ENCODE assay signal across 21 mouse cellular contexts in the genomic region with DNA sequence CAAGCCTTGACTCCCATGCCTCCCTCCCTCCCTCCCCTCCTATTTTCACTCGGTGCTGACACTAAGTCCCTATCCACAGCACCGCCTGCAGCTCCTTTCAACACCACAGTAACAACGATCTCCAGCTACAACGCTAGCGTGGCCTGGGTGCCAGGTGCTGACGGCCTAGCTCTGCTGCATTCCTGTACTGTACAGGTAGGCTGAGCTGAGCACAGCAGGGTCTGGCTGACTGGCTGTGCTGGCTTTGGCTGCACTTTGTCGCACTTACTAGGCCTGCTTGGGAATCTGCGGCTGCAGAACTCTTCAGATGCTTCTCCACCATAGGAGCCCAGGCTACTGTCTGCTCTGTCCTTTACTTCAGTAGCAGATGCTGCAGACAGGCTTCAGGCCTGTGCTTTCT. TPM values are rescaled to one million over a fixed set of nuclear protein-coding genes. Genes with fewer than 3 reads are reported as not detected.
DNase-seq lines count a peak whose midpoint lies in the region; ATAC-seq and TF ChIP-seq lines count a peak whose summit lies in the region.
"Had no signal": no experiment of that assay in that cellular context is flagged by ENCODE, and none has a peak within 500 bp of the region (broad histone marks: within the 10 kb centered on the region; RNA-seq: fewer than 3 reads in every experiment).

No protein-coding gene starts in this region.

- no peak overlapping the region for H3K27ac ChIP-seq in embryonic facial prominence, embryonic 12.5 days
- no peak overlapping the region for H3K27ac ChIP-seq in embryonic facial prominence, embryonic 10.5 days (replicated peaks)
- no peak overlapping the region for H3K27ac ChIP-seq in embryonic facial prominence, embryonic 13.5 days
- no peak overlapping the region for H3K27ac ChIP-seq in limb, embryonic 12.5 days
- no peak overlapping the region for H3K27ac ChIP-seq in intestine, postnatal 0 days (ENCODE audit: low read depth, low read length)
- H3K27ac ChIP-seq: forebrain, embryonic 13.5 days; heart, embryonic 10.5 days; liver, embryonic 15.5 days had no signal

- no peak for TF ChIP-seq CTCF in intestine, postnatal 0 days (IDR thresholded peaks at IDR 0.05; ENCODE audit: low read depth)

- no peak overlapping the region for H3K4me2 ChIP-seq in embryonic facial prominence, embryonic 12.5 days (replicated peaks)
- H3K4me2 ChIP-seq in embryonic facial prominence, embryonic 13.5 days = no peak overlapping the region
- H3K4me2 ChIP-seq in limb, embryonic 12.5 days = no peak overlapping the region
- no peak overlapping the region for H3K4me2 ChIP-seq in intestine, postnatal 0 days (replicated peaks; ENCODE audit: low read depth)
- H3K4me2 ChIP-seq: forebrain, embryonic 13.5 days; liver, embryonic 15.5 days had no signal

- H3K27me3 ChIP-seq in embryonic facial prominence, embryonic 12.5 days = 0 out of 2 replicates have a peak, but pooled peaks cover 2% of the 10 kb centered on the region
- H3K27me3 ChIP-seq in embryonic facial prominence, embryonic 10.5 days (replicated peaks; ENCODE audit: low read depth, poor library complexity, severe bottlenecking) = peaks cover 48% of the 10 kb centered on the region
- H3K27me3 ChIP-seq in megakaryocyte, embryonic 14.5 days (replicated peaks) = peaks cover 92% of the 10 kb centered on the region
- H3K27me3 ChIP-seq in embryonic facial prominence, embryonic 13.5 days = no peaks in the 10 kb centered on the region
- no peaks in the 10 kb centered on the region for H3K27me3 ChIP-seq in limb, embryonic 12.5 days
- no peaks in the 10 kb centered on the region for H3K27me3 ChIP-seq in intestine, postnatal 0 days (replicated peaks; ENCODE audit: control insufficient read depth, insufficient read depth, low read length)
- H3K27me3 ChIP-seq: forebrain, embryonic 13.5 days had no signal

- H3K4me1 ChIP-seq in embryonic facial prominence, embryonic 12.5 days = peaks cover 21% of the 10 kb centered on the region
- H3K4me1 ChIP-seq in embryonic facial prominence, embryonic 10.5 days = peaks cover 83% of the 10 kb centered on the region
- H3K4me1 ChIP-seq in megakaryocyte, embryonic 14.5 days = peaks cover 17% of the 10 kb centered on the region
- peaks cover 46% of the 10 kb centered on the region for H3K4me1 ChIP-seq in embryonic facial prominence, embryonic 13.5 days
- peaks cover 51% of the 10 kb centered on the region for H3K4me1 ChIP-seq in limb, embryonic 12.5 days (replicated peaks)
- H3K4me1 ChIP-seq in intestine, postnatal 0 days (replicated peaks; ENCODE audit: control insufficient read depth, insufficient read depth, low read length) = no peaks in the 10 kb centered on the region

- ATAC-seq in embryonic facial prominence, embryonic 12.5 days (ENCODE audit: insufficient number of reproducible peaks, insufficient read depth, low FRiP score, low TSS enrichment) = no peak
- ATAC-seq in megakaryocyte, adult 5-6 weeks (ENCODE audit: poor library complexity, severe bottlenecking) = no peak
- ATAC-seq in embryonic facial prominence, embryonic 13.5 days (ENCODE audit: insufficient number of reproducible peaks, insufficient read depth, low FRiP score, low TSS enrichment, low read depth) = no peak
- no peak for ATAC-seq in limb, embryonic 12.5 days (ENCODE audit: insufficient number of reproducible peaks, insufficient read depth, low FRiP score, low TSS enrichment, low read depth)
- no peak for ATAC-seq in intestine, postnatal 0 days
- ATAC-seq: forebrain, embryonic 13.5 days; lung, postnatal 0 days had no signal

- H3K9me3 ChIP-seq in embryonic facial prominence, embryonic 12.5 days = no peaks in the 10 kb centered on the region
- no peaks in the 10 kb centered on the region for H3K9me3 ChIP-seq in embryonic facial prominence, embryonic 10.5 days
- no peaks in the 10 kb centered on the region for H3K9me3 ChIP-seq in megakaryocyte, embryonic 14.5 days
- no peaks in the 10 kb centered on the region for H3K9me3 ChIP-seq in embryonic facial prominence, embryonic 13.5 days
- H3K9me3 ChIP-seq in limb, embryonic 12.5 days = no peaks in the 10 kb centered on the region
- no peaks in the 10 kb centered on the region for H3K9me3 ChIP-seq in intestine, postnatal 0 days (ENCODE audit: control insufficient read depth)
- H3K9me3 ChIP-seq: forebrain, embryonic 13.5 days; heart, embryonic 10.5 days; liver, embryonic 15.5 days had no signal

- no peak overlapping the region for H3K4me3 ChIP-seq in embryonic facial prominence, embryonic 12.5 days
- no peak overlapping the region for H3K4me3 ChIP-seq in embryonic facial prominence, embryonic 10.5 days
- peak overlapping the region; percentile 44 for H3K4me3 ChIP-seq in megakaryocyte, embryonic 14.5 days (replicated peaks)
- no peak overlapping the region for H3K4me3 ChIP-seq in embryonic facial prominence, embryonic 13.5 days
- no peak overlapping the region for H3K4me3 ChIP-seq in limb, embryonic 12.5 days (replicated peaks)
- no peak overlapping the region for H3K4me3 ChIP-seq in intestine, postnatal 0 days (ENCODE audit: low read depth, low read length)
- H3K4me3 ChIP-seq: forebrain, embryonic 13.5 days; heart, embryonic 10.5 days; liver, embryonic 15.5 days; myocyte had no signal

- DNase-seq in embryonic facial prominence, embryonic 10.5 days (ENCODE audit: low spot score) = no peak
- DNase-seq: adrenal gland, postnatal 25 days; gastrocnemius, postnatal 36 days; heart, postnatal 10 days; kidney, postnatal 4 days; layer of hippocampus, postnatal 36 days; right cerebral cortex, adult 18-20 months; thymus, adult 2 months had no signal

- peaks cover 35% of the 10 kb centered on the region for H3K36me3 ChIP-seq in embryonic facial prominence, embryonic 12.5 days
- H3K36me3 ChIP-seq in embryonic facial prominence, embryonic 10.5 days (replicated peaks) = peaks cover 70% of the 10 kb centered on the region
- H3K36me3 ChIP-seq in megakaryocyte, embryonic 14.5 days (replicated peaks; ENCODE audit: low read length) = no peaks in the 10 kb centered on the region
- peaks cover 61% of the 10 kb centered on the region for H3K36me3 ChIP-seq in embryonic facial prominence, embryonic 13.5 days
- peaks cover 71% of the 10 kb centered on the region for H3K36me3 ChIP-seq in limb, embryonic 12.5 days
- H3K36me3 ChIP-seq in intestine, postnatal 0 days (ENCODE audit: control insufficient read depth, insufficient read depth) = peaks cover 12% of the 10 kb centered on the region; the same call in 1 of the 2 replicates
- H3K36me3 ChIP-seq: liver, embryonic 15.5 days had no signal

- peak overlapping the region; percentile 11; the same call in 1 of the 2 replicates for H3K9ac ChIP-seq in embryonic facial prominence, embryonic 12.5 days
- H3K9ac ChIP-seq in embryonic facial prominence, embryonic 13.5 days = peak overlapping the region; percentile 40; the same call in 1 of the 2 replicates
- 0 out of 2 replicates have a peak overlapping the region, but pooled peaks have one; percentile 12 for H3K9ac ChIP-seq in limb, embryonic 12.5 days (replicated peaks)
- no peak overlapping the region for H3K9ac ChIP-seq in intestine, postnatal 0 days (ENCODE audit: low read depth, low read length)
- H3K9ac ChIP-seq: forebrain, embryonic 13.5 days; liver, embryonic 15.5 days had no signal

- 47% methylated on average over 8 of the region's 8 CpGs for whole genome bisulfite sequencing in embryonic facial prominence, embryonic 12.5 days
- 39% methylated on average over 8 of the region's 8 CpGs for WGBS in embryonic facial prominence, embryonic 10.5 days
- 48% methylated on average over 8 of the region's 8 CpGs for WGBS in embryonic facial prominence, embryonic 13.5 days
- 53% methylated on average over 8 of the region's 8 CpGs for WGBS in limb, embryonic 12.5 days
- WGBS in intestine, postnatal 0 days = 72% methylated on average over 8 of the region's 8 CpGs

RNA-seq across cellular contexts. Expression of a gene that starts 8.0 kb away (rescaled TPM):
- 29.9 and 30.9 TPM in 2 replicates for polyA plus RNA-seq in embryonic facial prominence, embryonic 12.5 days (2016; fragmentation: Nextera tagmentation; extraction: Ambion mirVana)
- 19.3 and 22.5 TPM in 2 replicates for polyA plus RNA-seq in embryonic facial prominence, embryonic 10.5 days (2016; fragmentation: Nextera tagmentation; extraction: Ambion mirVana)
- 0.64 TPM in 1 of 2 replicates, not detected in the other for polyA plus RNA-seq in megakaryocyte, embryonic 14.5 days (2012; ENCODE audit: insufficient read depth, low replicate concordance)
- not detected in 2 replicates for total RNA-seq in megakaryocyte, adult 5-6 weeks (2015)
- total RNA-seq in megakaryocyte, adult 5-6 weeks (2017) = 0.33 TPM in 1 of 2 replicates, not detected in the other
- 27.3 and 28.5 TPM in 2 replicates for polyA plus RNA-seq in embryonic facial prominence, embryonic 13.5 days (2015; fragmentation: Nextera tagmentation; extraction: Ambion mirVana)
- polyA plus RNA-seq in limb, embryonic 12.5 days (2016; fragmentation: Nextera tagmentation; extraction: Ambion mirVana) = 34.6 and 37.8 TPM in 2 replicates
- 4.5 and 5.6 TPM in 2 replicates for polyA plus RNA-seq in intestine, postnatal 0 days (2015; fragmentation: Nextera tagmentation; extraction: Ambion mirVana)
- total RNA-seq: megakaryocyte progenitor cell, adult 5-6 weeks had no signal

RNA-seq across cellular contexts. Expression of a gene that starts 18.2 kb away (rescaled TPM):
- 34.7 and 35.6 TPM in 2 replicates for polyA plus RNA-seq in embryonic facial prominence, embryonic 12.5 days (2016; fragmentation: Nextera tagmentation; extraction: Ambion mirVana)
- polyA plus RNA-seq in embryonic facial prominence, embryonic 10.5 days (2016; fragmentation: Nextera tagmentation; extraction: Ambion mirVana) = 40.6 and 41.1 TPM in 2 replicates
- 8.7 and 9.1 TPM in 2 replicates for polyA plus RNA-seq in megakaryocyte, embryonic 14.5 days (2012; ENCODE audit: insufficient read depth, low replicate concordance)
- total RNA-seq in megakaryocyte, adult 5-6 weeks (2015) = 2.9 and 3.9 TPM in 2 replicates
- total RNA-seq in megakaryocyte, adult 5-6 weeks (2017) = 5.0 and 6.4 TPM in 2 replicates
- polyA plus RNA-seq in embryonic facial prominence, embryonic 13.5 days (2015; fragmentation: Nextera tagmentation; extraction: Ambion mirVana) = 31.5 and 31.9 TPM in 2 replicates
- polyA plus RNA-seq in limb, embryonic 12.5 days (2016; fragmentation: Nextera tagmentation; extraction: Ambion mirVana) = 35.7 and 36.9 TPM in 2 replicates
- polyA plus RNA-seq in intestine, postnatal 0 days (2015; fragmentation: Nextera tagmentation; extraction: Ambion mirVana) = 8.2 and 10.7 TPM in 2 replicates

RNA-seq across cellular contexts. Expression of a gene that starts 45.3 kb away (rescaled TPM):
- polyA plus RNA-seq in embryonic facial prominence, embryonic 12.5 days (2016; fragmentation: Nextera tagmentation; extraction: Ambion mirVana) = not detected in 2 replicates
- not detected in 2 replicates for polyA plus RNA-seq in embryonic facial prominence, embryonic 10.5 days (2016; fragmentation: Nextera tagmentation; extraction: Ambion mirVana)
- polyA plus RNA-seq in megakaryocyte, embryonic 14.5 days (2012; ENCODE audit: insufficient read depth, low replicate concordance) = 0.25 TPM in 1 of 2 replicates, not detected in the other
- not detected in 2 replicates for total RNA-seq in megakaryocyte, adult 5-6 weeks (2015)
- total RNA-seq in megakaryocyte, adult 5-6 weeks (2017) = not detected in 2 replicates
- 0.18 TPM in 1 of 2 replicates, not detected in the other for polyA plus RNA-seq in embryonic facial prominence, embryonic 13.5 days (2015; fragmentation: Nextera tagmentation; extraction: Ambion mirVana)
- polyA plus RNA-seq in limb, embryonic 12.5 days (2016; fragmentation: Nextera tagmentation; extraction: Ambion mirVana) = not detected in 2 replicates
- polyA plus RNA-seq in intestine, postnatal 0 days (2015; fragmentation: Nextera tagmentation; extraction: Ambion mirVana) = 1.5 and 1.6 TPM in 2 replicates
- total RNA-seq: gastrocnemius, postnatal 36 days; megakaryocyte progenitor cell, adult 5-6 weeks had no signal
- polyA plus RNA-seq: limb, embryonic 11.5 days; myocyte had no signal
